Mouse (Mus musculus) gastrocnemius, postnatal 14 days (tissue): Measurements from ENCODE around the gene Rpl13. TPM values are rescaled to one million over a fixed set of nuclear protein-coding genes. Genes with fewer than 3 reads are reported as not detected.
A peak's percentile ranks its signal among the peaks of the same experiment; 100 is the strongest.
"Not testable (repeated sequence)": the region's sequence is repeated elsewhere in the genome, so short reads cannot be mapped to it uniquely, and the experiment has no call there.

Experiments used
- DNase-seq: peaks from one replicate; pipeline ENCODE4 v3.0.0; 2021; ENCODE audit warnings: mixed read lengths
- intact Hi-C: fragments of 180-260 bp; cut with DNase I; formaldehyde crosslinking; loops from one replicate; pipeline ENCODE4 v1.15.1; 2025; ENCODE audit warnings: low total_unique reads
- long read RNA-seq, 2 experiments: library from polyadenylated mRNA; stranded (forward); transcript quantifications; one replicate each; pipeline ENCODE4 v2.0.0; 2021
- total RNA-seq, 2 experiments: library from RNA; stranded (reverse); gene quantifications; 2 replicates each; pipeline ENCODE4 v1.2.3; 2021

Gene Rpl13
- total RNA-seq: 100 to 1,000 TPM; 517 to 627 TPM
- long read RNA-seq, experiment 1, transcript Rpl13-201 (6 exons, 780 nt): major isoform, 503 of 519 reads
- long read RNA-seq, experiment 1, partial matches to known transcripts: 9 of 519 reads
- long read RNA-seq, experiment 1, other reads (novel, unspliced or antisense): 7 of 519 reads
- long read RNA-seq, experiment 2, transcript Rpl13-201 (6 exons, 780 nt): major isoform, 544 of 566 reads
- long read RNA-seq, experiment 2, partial matches to known transcripts: 14 of 566 reads
- long read RNA-seq, experiment 2, other reads (novel, unspliced or antisense): 7 of 566 reads

DNA sequence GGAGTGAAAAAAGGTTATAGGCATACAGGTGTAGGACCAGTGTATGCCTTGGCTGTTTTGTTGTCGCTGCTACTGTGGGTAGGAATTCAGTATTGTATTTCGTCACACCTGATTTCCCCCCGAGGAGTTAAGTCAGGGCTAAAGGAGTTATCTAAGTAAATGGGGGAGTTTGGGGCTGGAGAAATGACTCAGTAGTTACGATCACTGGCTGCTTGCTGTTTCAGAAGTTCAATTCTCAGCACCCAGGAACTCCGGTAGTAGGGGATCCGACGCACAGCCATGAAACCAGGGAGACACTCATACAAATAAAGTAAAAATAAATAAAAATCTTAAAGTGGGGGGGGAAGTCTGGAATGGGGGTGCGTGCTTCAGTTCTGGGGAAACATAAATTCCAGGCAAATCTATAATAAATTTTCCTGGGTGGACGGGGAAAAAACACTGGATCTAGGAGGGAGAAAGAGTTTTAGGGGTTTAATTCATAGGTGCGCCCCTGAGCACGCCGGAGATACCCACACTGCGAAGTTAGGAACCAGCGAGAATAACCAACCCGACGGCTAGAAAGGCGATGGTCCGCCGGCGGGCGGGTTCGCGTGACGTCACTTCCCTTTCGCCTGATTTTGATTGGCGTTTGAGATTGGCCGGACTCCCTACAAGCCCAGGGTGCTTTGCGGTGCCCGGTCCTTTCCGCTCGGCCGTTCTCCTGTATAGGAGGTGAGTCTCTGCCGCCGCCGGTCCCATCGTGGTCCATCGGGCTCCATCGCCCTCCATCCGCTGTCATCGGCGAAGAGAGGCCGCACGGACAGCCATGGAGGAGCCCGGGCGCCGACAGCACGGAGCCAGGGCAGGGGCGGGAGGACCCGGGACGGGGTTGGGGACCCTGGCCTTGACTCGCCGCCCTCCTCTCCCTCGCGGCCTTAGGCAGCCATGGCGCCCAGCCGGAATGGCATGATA lies at the start of gene Rpl13:
Gene Rpl13 (plus strand): TSS at position 616 of the 951 bp plus-strand sequence.
- peak; percentile 97 for DNase-seq
- intact Hi-C loops: no loop called here

DNA sequence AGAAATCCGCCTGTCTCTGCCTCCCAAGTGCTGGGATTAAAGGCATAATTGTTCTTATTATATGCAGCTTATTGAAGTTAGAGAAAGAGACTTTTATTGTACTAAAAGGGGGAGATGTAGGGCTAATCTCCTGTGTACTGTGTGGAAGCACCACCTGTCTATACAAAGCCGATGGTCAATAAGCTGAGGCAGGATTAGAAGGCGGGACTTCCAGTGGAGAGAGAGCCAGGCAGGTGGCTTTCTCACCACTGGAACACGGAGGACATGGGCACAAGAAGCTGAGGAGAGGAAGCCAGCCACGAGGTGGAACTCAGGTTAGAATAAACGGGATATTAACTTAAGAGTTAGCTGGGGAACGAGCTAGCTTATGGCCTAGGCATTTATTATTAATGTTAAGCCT lies 39.4 kb upstream of the Rpl13 start, which contains the start of gene Spg7:
Gene Spg7 (plus strand): TSS at position 222 of the 400 bp plus-strand sequence.
- DNase-seq: no peak
- intact Hi-C loops: no loop called here

DNA sequence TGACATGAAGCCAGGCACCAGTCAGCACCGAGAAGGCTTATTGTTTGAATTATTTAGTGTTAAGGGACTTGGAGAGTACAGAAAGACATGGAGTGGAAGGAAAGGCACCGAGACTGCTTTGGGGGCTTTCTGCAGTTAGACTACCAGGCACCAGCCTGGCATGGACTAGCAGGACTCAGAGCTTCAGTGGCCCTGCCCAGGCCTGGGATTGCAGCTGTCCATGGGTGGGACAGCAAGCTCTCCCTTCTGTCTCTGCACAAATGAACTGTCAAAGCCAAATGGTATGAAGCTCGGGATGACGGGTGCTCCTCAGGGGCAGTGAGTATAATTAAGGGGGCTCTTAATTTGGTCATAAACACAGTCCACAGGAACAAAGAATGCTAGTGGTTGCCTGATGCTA lies 38.1 kb upstream of the Rpl13 start:
- DNase-seq: peak; percentile 12
- intact Hi-C loops: loop anchor here (2.0 kb wide), 1 partner anchor 157 kb away; no protein-coding TSS in a partner anchor

DNA sequence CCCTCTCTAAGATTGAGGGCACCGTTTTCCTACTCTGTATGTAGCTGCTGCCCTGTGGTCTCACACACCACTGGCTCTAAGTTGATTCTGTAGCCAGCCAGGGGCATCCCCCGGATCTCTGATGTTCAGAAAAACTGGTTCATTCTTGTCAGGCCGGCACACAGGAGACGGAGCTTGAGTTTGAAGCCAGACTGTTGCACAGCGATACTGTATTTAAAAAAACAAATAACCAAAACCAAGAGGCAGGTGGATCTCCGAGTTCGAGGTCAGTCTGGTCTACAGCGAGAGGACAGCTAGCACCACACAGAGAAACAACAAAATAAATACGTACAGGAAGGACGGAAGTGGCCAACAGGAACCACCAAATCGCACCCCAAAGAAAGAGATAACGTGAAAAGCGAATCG lies 37.3 kb upstream of the Rpl13 start:
- peak; percentile 7 for DNase-seq
- intact Hi-C loops: loop anchor here (2.0 kb wide), 1 partner anchor 158 kb away; no protein-coding TSS in a partner anchor

DNA sequence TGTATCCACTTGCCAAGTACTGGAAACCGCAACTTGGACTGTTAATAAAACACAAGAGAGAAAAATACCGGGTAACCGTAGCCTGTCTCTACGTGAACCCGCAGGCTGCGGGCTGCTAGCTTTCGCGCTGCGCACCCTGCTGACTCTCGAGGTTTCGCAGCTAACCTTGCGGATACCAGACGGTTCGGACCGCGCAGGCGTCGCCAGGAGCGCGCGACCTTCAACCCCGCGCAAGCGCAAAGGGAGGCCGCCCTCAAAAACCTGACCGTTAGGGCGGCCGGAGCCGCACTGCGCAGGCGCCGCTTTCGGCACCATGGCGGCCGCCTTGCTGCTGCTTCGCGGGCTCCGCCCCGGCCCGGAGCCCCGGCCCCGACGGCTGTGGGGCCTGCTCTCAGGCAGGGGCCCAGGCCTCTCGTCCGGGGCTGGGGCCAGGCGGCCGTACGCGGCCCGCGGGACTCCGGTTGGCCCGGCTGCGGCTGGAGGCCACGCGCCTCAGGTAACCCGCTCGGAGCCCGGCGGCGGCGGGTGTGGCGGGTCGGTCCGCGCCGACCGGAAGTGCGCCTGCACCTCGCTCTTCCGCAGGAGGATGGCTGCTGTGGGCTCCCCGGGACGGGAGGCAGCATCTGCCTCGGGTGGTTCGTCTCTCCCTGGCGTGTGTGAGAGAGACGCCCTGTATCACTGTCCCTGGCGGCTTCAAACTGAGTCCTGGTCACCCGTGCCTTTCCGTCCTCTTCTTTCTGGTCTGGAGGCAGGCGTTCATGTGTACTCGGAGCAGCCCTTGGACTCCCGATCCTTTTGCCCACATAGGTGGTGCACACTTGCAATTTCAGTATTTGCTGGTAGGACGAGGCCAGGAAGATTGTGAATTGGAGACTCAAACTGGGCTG lies 36.7 kb upstream of the Rpl13 start:
- DNase-seq: peak; percentile 96
- intact Hi-C loops: loop anchor here (2.0 kb wide), 1 partner anchor 159 kb away; no protein-coding TSS in a partner anchor

DNA sequence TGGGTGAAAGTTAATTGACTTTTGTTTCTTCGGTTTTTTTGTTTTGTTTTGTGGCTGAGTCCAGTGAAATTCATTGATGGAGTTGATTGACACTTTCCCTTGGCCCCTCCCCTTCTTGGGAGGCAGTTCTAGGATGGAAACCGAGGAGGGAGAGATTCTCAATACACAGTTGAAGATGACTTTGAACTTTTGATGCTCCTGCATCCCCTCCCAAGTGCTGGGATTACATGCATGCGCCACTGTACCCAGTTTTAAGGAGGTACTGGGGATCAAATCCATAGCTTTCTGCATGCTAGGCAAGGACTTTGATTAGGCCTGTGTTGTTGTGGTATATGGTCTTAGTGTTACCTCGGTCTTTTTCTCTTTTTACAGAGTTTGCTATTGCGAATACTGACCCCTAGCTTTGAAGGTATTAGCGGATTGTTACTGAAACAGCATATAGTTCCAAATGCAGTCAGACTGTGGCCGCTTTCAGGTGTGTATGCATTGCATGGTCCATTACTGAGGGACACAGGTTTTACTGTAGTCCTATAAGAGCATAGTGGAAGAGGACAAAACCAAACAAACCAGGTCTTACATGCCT lies 36.0 kb upstream of the Rpl13 start:
- intact Hi-C loops: no loop called here
- no peak for DNase-seq

DNA sequence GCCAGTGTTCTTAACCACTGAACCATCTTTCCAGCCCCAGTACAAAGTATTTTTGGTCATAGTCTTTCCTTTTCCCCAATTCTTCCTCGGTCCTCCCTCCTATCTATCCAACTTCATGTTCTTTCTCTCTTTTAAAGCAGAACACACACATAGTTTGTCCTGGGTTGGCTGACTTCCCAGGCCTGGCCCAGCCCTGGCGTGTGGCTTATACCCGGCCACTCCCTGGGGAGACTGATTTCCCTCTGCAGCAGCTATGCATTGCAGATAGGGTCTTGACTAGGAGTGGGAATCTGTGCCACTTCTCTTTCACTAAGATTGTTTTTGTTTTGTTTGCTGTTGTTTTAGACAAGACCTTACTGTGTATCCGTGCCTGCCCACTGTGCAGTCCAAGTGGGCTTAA lies 31.0 kb upstream of the Rpl13 start:
- intact Hi-C loops: no loop called here

DNA sequence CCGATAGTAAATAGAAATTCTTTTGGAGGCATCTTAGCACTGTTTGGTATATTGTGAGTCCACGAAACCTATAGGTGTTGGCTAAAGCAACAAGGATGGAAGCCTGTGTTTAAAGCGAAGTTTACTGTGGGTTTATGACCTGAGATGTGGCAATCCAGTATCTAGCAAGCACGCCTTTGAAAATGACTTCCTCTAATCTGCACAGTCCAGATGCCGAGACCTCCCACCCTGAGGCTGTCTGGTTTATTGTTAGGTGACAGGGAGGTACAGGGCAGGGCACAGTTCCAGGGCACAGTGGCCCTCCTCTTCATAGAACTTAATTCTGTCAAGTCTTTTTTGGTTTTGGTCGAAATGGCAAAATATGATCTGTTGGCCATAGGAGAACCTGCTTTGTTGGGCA lies 24.9 kb upstream of the Rpl13 start:
- intact Hi-C loops: no loop called here
- no peak for DNase-seq

More for the DNA sequence above, 31.0 kb upstream of the Rpl13 start:
- DNase-seq: no peak

DNA sequence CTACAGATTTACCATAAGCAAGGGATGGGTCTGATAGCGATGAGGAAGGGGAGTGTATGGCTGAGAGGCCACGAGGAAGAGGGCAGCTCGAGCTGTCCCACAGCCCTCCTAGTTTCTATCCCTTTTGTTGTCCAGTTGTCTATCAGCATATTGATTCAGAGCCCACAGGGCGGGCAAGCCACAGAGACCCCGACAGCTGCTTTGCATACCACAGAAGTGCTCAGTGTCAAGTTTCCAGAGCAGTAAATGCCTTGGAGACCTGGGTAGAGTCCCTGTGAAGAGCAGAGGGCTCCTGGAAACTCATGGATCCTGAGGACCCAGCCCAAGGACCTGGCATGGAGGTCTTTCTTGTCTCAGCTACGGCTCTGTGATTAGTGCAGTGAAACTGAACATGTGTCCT lies 19.2 kb upstream of the Rpl13 start:
- intact Hi-C loops: no loop called here
- DNase-seq: no peak

DNA sequence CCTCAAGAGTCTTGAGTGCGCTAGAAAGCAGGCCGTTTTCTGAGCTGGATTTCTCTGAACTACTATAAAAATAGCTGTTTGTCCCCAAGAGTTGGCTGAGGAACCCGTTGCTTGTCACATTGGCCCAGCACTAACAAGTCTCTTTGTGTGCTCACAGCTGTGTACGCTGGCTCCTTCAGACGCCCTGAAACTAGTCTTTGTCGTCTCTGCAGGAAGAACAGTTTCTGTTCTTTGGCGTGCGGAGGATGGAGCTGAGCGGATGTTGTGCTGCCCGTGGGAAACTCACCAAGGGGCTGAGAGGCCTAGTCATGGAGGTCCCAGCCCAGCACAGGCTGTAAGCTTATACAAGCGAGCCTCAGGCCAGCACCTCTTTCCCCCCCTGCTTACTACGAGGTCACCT lies 18.5 kb upstream of the Rpl13 start:
- no peak for DNase-seq
- intact Hi-C loops: no loop called here

DNA sequence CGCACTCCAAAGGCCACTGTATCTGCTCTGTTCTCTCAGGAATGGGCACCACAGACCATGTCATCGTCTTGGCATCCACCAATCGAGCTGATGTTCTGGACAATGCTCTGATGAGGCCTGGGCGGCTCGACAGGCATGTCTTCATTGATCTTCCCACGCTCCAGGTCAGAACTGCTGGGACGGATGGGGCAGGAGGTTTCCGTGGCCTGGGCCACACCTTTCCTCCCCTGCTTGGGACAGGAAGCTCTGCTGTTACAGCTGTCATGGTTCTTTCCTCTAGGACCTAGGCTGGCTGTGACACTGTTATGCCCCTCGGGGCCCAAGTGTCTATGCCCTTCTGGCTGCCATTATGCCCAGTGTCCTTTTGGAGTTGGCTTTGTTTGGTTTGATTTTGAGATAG lies 14.9 kb upstream of the Rpl13 start:
- no peak for DNase-seq
- intact Hi-C loops: no loop called here

DNA sequence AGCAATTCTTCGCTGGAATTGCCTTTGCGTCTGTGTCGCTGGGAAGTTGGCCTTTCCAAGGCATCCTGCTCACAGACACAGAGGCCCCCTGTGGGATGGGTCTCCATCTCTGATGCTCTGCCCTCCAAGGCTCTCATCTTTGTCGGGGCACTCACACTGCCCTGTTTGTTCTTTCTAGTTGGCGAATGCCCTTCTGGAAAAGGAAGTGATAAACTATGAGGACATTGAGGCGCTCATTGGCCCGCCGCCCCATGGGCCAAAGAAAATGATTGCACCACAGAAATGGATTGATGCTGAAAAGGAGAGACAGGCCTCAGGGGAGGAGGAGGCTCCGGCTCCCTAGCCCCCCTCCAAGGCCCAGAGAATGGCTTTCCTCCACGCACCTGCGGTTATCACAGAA lies 4.9 kb upstream of the Rpl13 start:
- intact Hi-C loops: no loop called here
- no peak for DNase-seq

DNA sequence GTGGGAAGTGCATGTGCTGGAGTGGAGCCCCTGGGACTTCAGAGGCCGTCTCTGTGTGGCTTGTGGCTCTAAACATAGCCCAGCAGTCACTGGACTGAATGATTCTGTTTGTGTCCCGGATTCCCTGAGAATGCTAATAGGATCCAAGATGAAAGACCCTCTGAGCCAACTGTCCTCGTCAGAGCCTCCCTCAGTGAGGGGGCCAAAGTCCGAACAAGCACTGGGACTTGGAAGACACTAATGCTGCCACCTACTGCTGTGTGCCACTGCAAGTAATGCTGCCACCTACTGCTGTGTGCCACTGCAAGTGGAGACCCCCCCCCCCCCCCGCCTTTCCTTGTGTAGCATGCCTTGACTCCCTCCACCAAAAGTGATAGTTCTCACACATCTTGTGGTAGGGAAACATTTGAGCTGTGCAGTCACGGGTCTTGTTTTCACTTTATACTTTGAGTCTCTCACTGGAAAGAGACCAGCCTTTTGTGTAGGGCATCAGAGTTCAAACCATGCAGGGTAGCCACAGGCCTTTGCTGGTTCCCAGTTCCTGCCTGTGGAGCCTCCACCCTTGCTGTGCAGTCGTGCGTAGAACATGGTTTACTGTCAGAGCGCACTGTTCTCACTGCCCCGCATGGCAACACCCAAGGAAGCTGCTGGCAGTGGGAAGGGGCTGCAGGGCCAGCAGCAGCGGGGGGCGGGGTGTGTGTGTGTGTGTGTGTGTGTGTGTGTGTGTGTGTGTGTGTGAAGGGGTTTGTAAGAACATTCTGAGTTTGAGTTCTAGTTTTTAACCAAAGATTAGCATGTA lies 4.2 kb upstream of the Rpl13 start:
- intact Hi-C loops: no loop called here
- DNase-seq: no peak

DNA sequence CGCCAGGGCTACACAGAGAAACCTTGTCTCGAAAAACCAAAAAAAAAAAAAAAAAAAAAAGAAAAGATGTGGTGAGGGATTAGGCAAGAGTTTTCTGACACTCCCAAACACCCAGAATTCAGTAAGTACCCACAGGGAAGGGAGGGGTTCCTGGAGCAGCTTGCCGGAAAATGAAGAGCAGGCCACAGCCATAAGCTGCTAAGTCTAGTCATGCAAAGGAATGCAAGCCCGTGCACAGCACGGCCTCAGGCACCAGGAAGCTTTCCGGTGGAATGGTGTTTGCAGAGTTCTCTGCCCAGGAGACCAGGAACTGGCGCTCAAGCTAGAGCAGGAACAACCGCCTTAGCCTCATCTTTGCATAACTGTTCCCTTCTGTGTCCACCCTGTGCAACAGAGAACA lies 1.9 kb upstream of the Rpl13 start:
- DNase-seq: no peak
- intact Hi-C loops: no loop called here

DNA sequence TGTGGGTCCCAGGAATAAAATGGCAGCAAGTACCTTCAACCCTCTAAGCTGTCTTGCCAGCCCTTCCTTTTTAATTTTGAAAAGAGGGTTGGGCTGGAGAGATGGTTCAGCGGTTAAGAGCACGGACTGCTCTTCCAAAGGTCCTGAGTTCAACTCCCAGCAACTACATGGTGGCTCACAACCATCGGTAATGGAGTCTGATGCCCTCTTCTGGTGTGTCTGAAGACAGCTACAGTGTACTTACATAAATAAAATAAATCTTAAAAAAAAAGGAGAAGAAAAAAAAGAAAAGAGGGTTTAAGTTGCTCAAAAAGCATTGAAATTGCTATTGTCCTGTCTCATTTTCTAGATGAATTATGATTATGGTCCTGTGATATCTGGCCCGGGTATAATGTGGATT lies 906 bp upstream of the Rpl13 start:
- no peak for DNase-seq
- intact Hi-C loops: no loop called here

DNA sequence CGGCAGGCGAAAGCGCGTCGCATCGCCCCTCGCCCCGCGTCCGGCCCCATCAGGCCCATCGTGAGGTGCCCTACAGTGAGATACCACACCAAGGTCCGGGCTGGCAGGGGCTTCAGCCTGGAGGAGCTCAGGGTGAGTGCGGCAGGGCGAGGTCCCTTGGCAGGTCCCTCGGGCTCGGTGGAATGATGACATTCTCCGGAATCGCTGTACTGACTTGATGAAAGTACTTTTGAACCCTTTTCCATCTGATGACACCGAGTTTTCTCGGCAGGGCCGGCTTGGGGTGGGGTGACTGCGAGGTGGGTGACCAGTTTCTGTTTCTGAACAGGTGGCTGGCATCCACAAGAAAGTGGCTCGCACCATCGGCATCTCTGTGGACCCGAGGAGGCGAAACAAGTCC lies 705 bp downstream of the Rpl13 start:
- DNase-seq, intact Hi-C loops: not testable (repeated sequence)

DNA sequence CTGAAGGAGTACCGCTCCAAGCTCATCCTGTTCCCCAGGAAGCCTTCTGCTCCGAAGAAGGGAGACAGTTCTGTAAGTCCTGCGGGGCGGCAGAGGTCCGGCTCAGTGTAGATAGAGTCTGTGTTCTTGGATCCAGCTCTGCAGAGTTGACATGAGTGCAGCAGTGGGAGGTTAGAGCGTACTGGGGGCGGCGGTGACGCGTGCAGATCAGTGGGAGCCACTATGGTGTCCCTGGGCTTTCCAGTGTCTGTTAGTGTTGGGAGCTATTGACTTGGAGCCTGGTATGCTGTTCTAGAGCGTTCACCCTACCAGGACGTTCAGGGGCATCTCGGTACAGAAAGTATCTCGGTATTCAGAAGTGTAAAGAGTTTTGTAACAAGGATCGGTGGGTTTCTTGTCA lies 1.1 kb downstream of the Rpl13 start:
- DNase-seq: no peak
- intact Hi-C loops: no loop called here

DNA sequence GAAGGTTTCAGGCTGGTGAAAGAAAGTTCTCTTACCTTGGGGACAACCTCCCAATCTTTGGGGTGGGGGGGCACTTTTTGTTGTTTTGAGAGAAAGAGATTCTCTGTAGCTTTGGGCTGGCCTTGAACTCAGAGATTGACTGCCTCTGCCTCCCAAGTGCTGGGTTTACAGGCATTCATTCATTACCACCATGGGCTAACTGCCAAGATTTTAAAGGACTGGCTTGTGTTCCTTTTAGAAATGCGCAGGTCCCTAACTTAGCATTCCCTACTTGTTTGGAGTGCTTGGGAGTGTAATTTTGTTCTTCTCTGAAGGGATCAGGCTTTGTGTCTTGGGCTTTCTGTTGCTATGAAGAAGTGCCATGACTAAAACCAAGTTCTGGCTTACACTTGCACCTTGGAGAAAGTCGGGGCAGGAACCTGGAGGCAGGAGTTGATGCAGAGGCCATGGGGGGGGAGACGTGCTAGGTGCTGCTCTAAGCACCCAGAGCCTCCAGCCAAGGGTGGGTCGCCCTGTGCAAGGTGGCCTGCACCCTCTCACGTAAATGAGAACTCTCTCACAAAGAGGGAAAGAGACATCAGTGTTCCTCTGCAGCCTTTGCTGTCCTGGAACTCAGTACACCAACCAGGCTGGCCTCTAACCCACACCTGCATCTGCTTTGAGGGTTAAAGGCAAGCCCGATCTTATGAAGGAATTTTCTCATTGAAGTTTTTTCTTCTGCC lies 2.1 kb downstream of the Rpl13 start:
- intact Hi-C loops: no loop called here
- no peak for DNase-seq
